Mouse (Mus musculus): ENCODE measurements around the gene Mrpl1. TPM values are rescaled to one million over a fixed set of nuclear protein-coding genes. Genes with fewer than 3 reads are reported as not detected.

Mrpl1 gene
- polyA plus RNA-seq, 1 experiment, result 7.5 TPM

- Histone ChIP-seq H3K79me2 (ENCODE audit: control insufficient read depth, insufficient read depth) (no peaks in the 10 kb centered on the region), H3K4me3 (no peak overlapping the region), H3ac (ENCODE audit: control insufficient read depth, insufficient read length) (no peak overlapping the region), H3K36me3 (ENCODE audit: control insufficient read depth, insufficient read depth) (no peaks in the 10 kb centered on the region), H3K27me3 (ENCODE audit: control insufficient read depth, insufficient read depth, insufficient read length) (no peaks in the 10 kb centered on the region), H3K4me2 (ENCODE audit: low read depth) (no peak overlapping the region)
- TF ChIP-seq E2F4 (IDR thresholded peaks at IDR 0.05; ENCODE audit: insufficient read depth) (no peak), MYOG (IDR thresholded peaks at IDR 0.05; ENCODE audit: control insufficient read depth in 1 of 3, insufficient read depth in 1 of 3, insufficient read length in 2 of 3, low read depth in 2 of 3) (peak in 1 of 3 experiments; percentile 9), MAX (IDR thresholded peaks at IDR 0.05; ENCODE audit: low read depth) (no peak), SRF (IDR thresholded peaks at IDR 0.05; ENCODE audit: control insufficient read depth, insufficient read length, low read depth) (no peak), USF1 (IDR thresholded peaks at IDR 0.05; ENCODE audit: low read depth) (no peak)
Measured at GRCm38 (mm10) chr5:96183987-96184386, 25.3 kb upstream of the Mrpl1 start.

- Histone ChIP-seq H3K27me3 (ENCODE audit: control insufficient read depth, insufficient read depth, insufficient read length) (no peaks in the 10 kb centered on the region), H3K36me3 (ENCODE audit: control insufficient read depth, insufficient read depth) (no peaks in the 10 kb centered on the region), H3K79me2 (ENCODE audit: control insufficient read depth, insufficient read depth) (no peaks in the 10 kb centered on the region), H3K4me3 (no peak overlapping the region), H3K4me2 (ENCODE audit: low read depth) (no peak overlapping the region), H3ac (ENCODE audit: control insufficient read depth, insufficient read length) (no peak overlapping the region)
- TF ChIP-seq REST (IDR thresholded peaks at IDR 0.05; ENCODE audit: insufficient read depth, insufficient read length) (no peak), POLR2AphosphoS2 (IDR thresholded peaks at IDR 0.05; ENCODE audit: insufficient read length, low read depth) (no peak), E2F4 (IDR thresholded peaks at IDR 0.05; ENCODE audit: insufficient read depth) (no peak), SRF (IDR thresholded peaks at IDR 0.05; ENCODE audit: control insufficient read depth, insufficient read length, low read depth) (no peak), POLR2A (IDR thresholded peaks at IDR 0.05; ENCODE audit: insufficient read length, low read depth) (no peak), MYOG (IDR thresholded peaks at IDR 0.05; ENCODE audit: control insufficient read depth in 1 of 3, insufficient read depth in 1 of 3, insufficient read length in 2 of 3, low read depth in 2 of 3) (no peak), MAX (IDR thresholded peaks at IDR 0.05; ENCODE audit: low read depth) (no peak), MYOD1 (IDR thresholded peaks at IDR 0.05; ENCODE audit: control insufficient read depth in 1 of 3, insufficient read length in 2 of 3, low read depth in 2 of 3) (no peak)
Measured at GRCm38 (mm10) chr5:96189761-96190160, 19.5 kb upstream of the Mrpl1 start.

GRCm38 (mm10) chr5:96191251-96191650, 18.0 kb upstream of the Mrpl1 start:
- no peak for TF ChIP-seq MAX (IDR thresholded peaks at IDR 0.05; ENCODE audit: low read depth)
- H3K27me3 ChIP-seq (ENCODE audit: control insufficient read depth, insufficient read depth, insufficient read length), result no peaks in the 10 kb centered on the region
- no peaks in the 10 kb centered on the region for H3K79me2 ChIP-seq (ENCODE audit: control insufficient read depth, insufficient read depth)
- no peak overlapping the region for H3ac ChIP-seq (ENCODE audit: control insufficient read depth, insufficient read length)
- H3K36me3 ChIP-seq (ENCODE audit: control insufficient read depth, insufficient read depth), result no peaks in the 10 kb centered on the region
- H3K4me2 ChIP-seq (ENCODE audit: low read depth), result no peak overlapping the region
- H3K4me3 ChIP-seq, result no peak overlapping the region

GRCm38 (mm10) chr5:96196547-96197052, 12.7 kb upstream of the Mrpl1 start:
- Histone ChIP-seq H3K4me3 (no peak overlapping the region), H3K36me3 (ENCODE audit: control insufficient read depth, insufficient read depth) (no peaks in the 10 kb centered on the region), H3ac (ENCODE audit: control insufficient read depth, insufficient read length) (no peak overlapping the region), H3K4me2 (ENCODE audit: low read depth) (no peak overlapping the region), H3K79me2 (ENCODE audit: control insufficient read depth, insufficient read depth) (no peaks in the 10 kb centered on the region), H3K27me3 (ENCODE audit: control insufficient read depth, insufficient read depth, insufficient read length) (no peaks in the 10 kb centered on the region)
- TF ChIP-seq POLR2A (IDR thresholded peaks at IDR 0.05; ENCODE audit: insufficient read length, low read depth) (no peak), SRF (IDR thresholded peaks at IDR 0.05; ENCODE audit: control insufficient read depth, insufficient read length, low read depth) (no peak), TCF3 (IDR thresholded peaks at IDR 0.05; ENCODE audit: insufficient read length, low read depth) (no peak), USF1 (IDR thresholded peaks at IDR 0.05; ENCODE audit: low read depth) (no peak), REST (IDR thresholded peaks at IDR 0.05; ENCODE audit: insufficient read depth, insufficient read length) (no peak), MYOD1 (IDR thresholded peaks at IDR 0.05; ENCODE audit: control insufficient read depth in 1 of 3, insufficient read length in 2 of 3, low read depth in 2 of 3) (no peak), MAX (IDR thresholded peaks at IDR 0.05; ENCODE audit: low read depth) (no peak), TCF12 (IDR thresholded peaks at IDR 0.05; ENCODE audit: insufficient read depth, poor library complexity, severe bottlenecking) (no peak), POLR2AphosphoS2 (IDR thresholded peaks at IDR 0.05; ENCODE audit: insufficient read length, low read depth) (no peak), MYOG (IDR thresholded peaks at IDR 0.05; ENCODE audit: control insufficient read depth in 1 of 3, insufficient read depth in 1 of 3, insufficient read length in 2 of 3, low read depth in 2 of 3) (no peak), CEBPB (IDR thresholded peaks at IDR 0.05; ENCODE audit: insufficient read depth, poor library complexity, severe bottlenecking) (no peak), E2F4 (IDR thresholded peaks at IDR 0.05; ENCODE audit: insufficient read depth) (no peak)

GRCm38 (mm10) chr5:96198271-96198670, 11.0 kb upstream of the Mrpl1 start:
- TF ChIP-seq MYOG (IDR thresholded peaks at IDR 0.05; ENCODE audit: control insufficient read depth in 1 of 3, insufficient read depth in 1 of 3, insufficient read length in 2 of 3, low read depth in 2 of 3) (no peak), CEBPB (IDR thresholded peaks at IDR 0.05; ENCODE audit: insufficient read depth, poor library complexity, severe bottlenecking) (no peak), MYOD1 (IDR thresholded peaks at IDR 0.05; ENCODE audit: control insufficient read depth in 1 of 3, insufficient read length in 2 of 3, low read depth in 2 of 3) (no peak), E2F4 (IDR thresholded peaks at IDR 0.05; ENCODE audit: insufficient read depth) (no peak), MAX (IDR thresholded peaks at IDR 0.05; ENCODE audit: low read depth) (no peak), POLR2AphosphoS2 (IDR thresholded peaks at IDR 0.05; ENCODE audit: insufficient read length, low read depth) (no peak), POLR2A (IDR thresholded peaks at IDR 0.05; ENCODE audit: insufficient read length, low read depth) (no peak), USF1 (IDR thresholded peaks at IDR 0.05; ENCODE audit: low read depth) (no peak), TCF3 (IDR thresholded peaks at IDR 0.05; ENCODE audit: insufficient read length, low read depth) (no peak), TCF12 (IDR thresholded peaks at IDR 0.05; ENCODE audit: insufficient read depth, poor library complexity, severe bottlenecking) (no peak), SRF (IDR thresholded peaks at IDR 0.05; ENCODE audit: control insufficient read depth, insufficient read length, low read depth) (no peak), REST (IDR thresholded peaks at IDR 0.05; ENCODE audit: insufficient read depth, insufficient read length) (no peak)
- Histone ChIP-seq H3K27me3 (ENCODE audit: control insufficient read depth, insufficient read depth, insufficient read length) (no peaks in the 10 kb centered on the region), H3K36me3 (ENCODE audit: control insufficient read depth, insufficient read depth) (no peaks in the 10 kb centered on the region), H3K4me3 (no peak overlapping the region), H3K4me2 (ENCODE audit: low read depth) (no peak overlapping the region), H3ac (ENCODE audit: control insufficient read depth, insufficient read length) (no peak overlapping the region), H3K79me2 (ENCODE audit: control insufficient read depth, insufficient read depth) (no peaks in the 10 kb centered on the region)

Measured in myocyte (in vitro differentiated cells).